Mouse (Mus musculus): Measurements from ENCODE around the gene Cyp27b1. TPM values are rescaled to one million over a fixed set of nuclear protein-coding genes. Genes with fewer than 3 reads are reported as not detected.
A peak's percentile ranks its signal among the peaks of the same experiment; 100 is the strongest.

Gene Cyp27b1
- polyA plus RNA-seq, 1 experiment: 0.15 TPM

DNA sequence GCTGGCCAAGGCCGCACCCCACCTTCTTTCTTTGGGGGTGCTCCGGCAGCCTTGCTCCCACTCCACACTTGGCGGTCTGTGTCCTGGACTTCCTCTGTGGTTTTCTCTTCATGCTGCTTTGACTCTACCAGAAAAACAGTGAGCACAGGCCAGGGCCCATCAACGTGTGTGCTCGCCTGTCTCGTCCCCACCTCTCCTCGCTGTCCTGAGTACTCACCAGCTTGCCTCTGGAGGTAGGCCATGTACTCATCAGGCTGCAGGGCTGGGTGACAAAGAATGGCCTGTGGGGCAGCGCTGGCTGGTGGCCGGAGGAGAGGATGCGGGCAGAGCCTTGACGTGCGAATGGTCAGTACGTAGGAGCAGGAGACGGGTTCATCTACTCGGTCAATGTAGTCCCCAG is 51.8 kb downstream of the Cyp27b1 start:
- Histone ChIP-seq H3K27me3 (replicated peaks) (no peaks in the 10 kb centered on the region), H3K4me1 (peaks cover 83% of the 10 kb centered on the region), H3K4me3 (replicated peaks) (peak overlapping the region; percentile 4), H3K36me3 (replicated peaks; ENCODE audit: low read length) (peaks cover 95% of the 10 kb centered on the region), H3K9me3 (no peaks in the 10 kb centered on the region)
- TF ChIP-seq GATA1 (IDR thresholded peaks at IDR 0.05; ENCODE audit: borderline replicate concordance, low read length) (no peak), FLI1 (IDR thresholded peaks at IDR 0.05; ENCODE audit: low read length) (no peak)

- Histone ChIP-seq H3K36me3 (replicated peaks; ENCODE audit: low read length) (peaks cover 95% of the 10 kb centered on the region), H3K4me3 (replicated peaks) (peak overlapping the region; percentile 18), H3K9me3 (no peaks in the 10 kb centered on the region), H3K27me3 (replicated peaks) (no peaks in the 10 kb centered on the region), H3K4me1 (peaks cover 81% of the 10 kb centered on the region)
- TF ChIP-seq GATA1 (IDR thresholded peaks at IDR 0.05; ENCODE audit: borderline replicate concordance, low read length) (no peak), FLI1 (IDR thresholded peaks at IDR 0.05; ENCODE audit: low read length) (no peak)
These were observed 52.4 kb downstream of the Cyp27b1 start for GRCm38 (mm10) chr10:127100414-127100813.

DNA sequence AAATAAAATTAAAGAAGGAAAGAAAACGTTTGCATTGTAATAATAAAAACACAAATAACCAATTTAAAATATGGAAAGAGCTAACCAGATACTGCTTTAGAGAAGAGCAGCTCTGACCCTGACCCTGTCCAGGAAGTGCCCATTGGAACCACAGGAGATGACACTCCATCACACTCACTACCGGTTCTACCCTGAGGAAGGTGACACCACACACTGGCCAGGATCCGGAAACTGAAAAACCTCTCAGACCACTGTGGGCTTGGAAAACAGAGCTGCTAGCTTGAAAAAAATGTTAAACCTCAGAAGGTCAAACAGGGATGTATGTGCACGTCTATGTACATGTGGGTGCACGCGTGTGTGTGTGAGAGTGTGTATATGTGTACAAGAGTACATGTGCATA is 53.1 kb downstream of the Cyp27b1 start:
- Histone ChIP-seq H3K4me1 (peaks cover 74% of the 10 kb centered on the region), H3K4me3 (replicated peaks) (peak overlapping the region; percentile 81), H3K9me3 (no peaks in the 10 kb centered on the region), H3K36me3 (replicated peaks; ENCODE audit: low read length) (peaks cover 93% of the 10 kb centered on the region), H3K27me3 (replicated peaks) (no peaks in the 10 kb centered on the region)
- TF ChIP-seq GATA1 (IDR thresholded peaks at IDR 0.05; ENCODE audit: borderline replicate concordance, low read length): no peak
- TF ChIP-seq FLI1 (IDR thresholded peaks at IDR 0.05; ENCODE audit: low read length): no peak

Other genes with a start within 250 kb of the Cyp27b1 start
- 6.8 and 13.8 TPM in 2 replicates for gene Atp23, start 146.9 kb upstream of the Cyp27b1 start, polyA plus RNA-seq (2012; ENCODE audit: insufficient read depth, low replicate concordance)
- gene Ctdsp2, start 69.5 kb upstream of the Cyp27b1 start, polyA plus RNA-seq (2012; ENCODE audit: insufficient read depth, low replicate concordance): 27.8 and 40.9 TPM in 2 replicates
- 0.70 TPM in 1 of 2 replicates, not detected in the other for gene Avil, start 47.5 kb upstream of the Cyp27b1 start, polyA plus RNA-seq (2012; ENCODE audit: insufficient read depth, low replicate concordance)
- 19.8 and 35.4 TPM in 2 replicates for gene Tsfm, start 17.4 kb upstream of the Cyp27b1 start, polyA plus RNA-seq (2012; ENCODE audit: insufficient read depth, low replicate concordance)
- gene Mettl1, start 6.8 kb upstream of the Cyp27b1 start, polyA plus RNA-seq (2012; ENCODE audit: insufficient read depth, low replicate concordance): 1.9 and 12.1 TPM in 2 replicates
- gene Eef1akmt3, start 6.7 kb upstream of the Cyp27b1 start, polyA plus RNA-seq (2012; ENCODE audit: insufficient read depth, low replicate concordance): 0.08 TPM in 1 of 2 replicates, not detected in the other
- gene March9, start 11.9 kb downstream of the Cyp27b1 start, polyA plus RNA-seq (2012; ENCODE audit: insufficient read depth, low replicate concordance): 1.3 and 3.3 TPM in 2 replicates
- gene Cdk4, start 15.3 kb downstream of the Cyp27b1 start, polyA plus RNA-seq (2012; ENCODE audit: insufficient read depth, low replicate concordance): 288 and 833 TPM in 2 replicates
- 4.8 and 51.5 TPM in 2 replicates for gene Tspan31, start 22.0 kb downstream of the Cyp27b1 start, polyA plus RNA-seq (2012; ENCODE audit: insufficient read depth, low replicate concordance)
- 26.5 and 79.5 TPM in 2 replicates for gene Agap2, start 27.0 kb downstream of the Cyp27b1 start, polyA plus RNA-seq (2012; ENCODE audit: insufficient read depth, low replicate concordance)
- gene Os9, start 72.9 kb downstream of the Cyp27b1 start, polyA plus RNA-seq (2012; ENCODE audit: insufficient read depth, low replicate concordance): 140 and 267 TPM in 2 replicates
- gene B4galnt1, start 117.0 kb downstream of the Cyp27b1 start, polyA plus RNA-seq (2012; ENCODE audit: insufficient read depth, low replicate concordance): 71.2 and 76.1 TPM in 2 replicates
- gene Slc26a10, start 132.4 kb downstream of the Cyp27b1 start, polyA plus RNA-seq (2012; ENCODE audit: insufficient read depth, low replicate concordance): 0.23 and 0.76 TPM in 2 replicates
- gene Arhgef25, start 141.8 kb downstream of the Cyp27b1 start, polyA plus RNA-seq (2012; ENCODE audit: insufficient read depth, low replicate concordance): not detected in 2 replicates
- gene Dtx3, start 147.5 kb downstream of the Cyp27b1 start, polyA plus RNA-seq (2012; ENCODE audit: insufficient read depth, low replicate concordance): 51.0 and 171 TPM in 2 replicates
- 10.4 and 19.6 TPM in 2 replicates for gene Pip4k2c, start 163.3 kb downstream of the Cyp27b1 start, polyA plus RNA-seq (2012; ENCODE audit: insufficient read depth, low replicate concordance)
- 6.6 and 11.4 TPM in 2 replicates for gene Kif5a, start 215.1 kb downstream of the Cyp27b1 start, polyA plus RNA-seq (2012; ENCODE audit: insufficient read depth, low replicate concordance)
- gene Dctn2, start 218.1 kb downstream of the Cyp27b1 start, polyA plus RNA-seq (2012; ENCODE audit: insufficient read depth, low replicate concordance): 176 and 219 TPM in 2 replicates
- 245 and 640 TPM in 2 replicates for gene Mbd6, start 240.8 kb downstream of the Cyp27b1 start, polyA plus RNA-seq (2012; ENCODE audit: insufficient read depth, low replicate concordance)

Measured in megakaryocyte, embryonic 14.5 days (primary cell).